ENCODE assay signal across 10 mouse cellular contexts in the genomic region with DNA sequence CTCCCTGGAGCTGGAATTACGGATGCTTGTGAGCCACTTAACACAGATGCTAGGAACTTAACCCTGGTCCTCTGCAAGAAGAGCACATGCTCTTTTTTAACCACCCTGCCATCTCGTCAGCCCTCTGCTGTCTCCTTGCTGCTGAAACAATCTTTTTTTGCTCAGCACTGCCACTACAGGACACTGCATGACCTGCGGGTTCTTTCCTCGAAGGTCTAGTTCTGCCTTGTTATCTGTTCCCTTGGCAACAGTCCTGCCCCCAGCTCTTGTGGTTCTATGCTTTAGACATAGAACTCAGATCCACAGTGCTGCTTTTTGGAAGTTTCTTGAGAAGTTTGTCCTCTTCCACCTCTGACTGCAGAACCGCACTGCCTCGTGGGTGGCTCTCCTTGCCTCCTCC.
A peak's percentile ranks its signal among the peaks of the same experiment; 100 is the strongest.
DNase-seq lines count a peak whose midpoint lies in the region; ATAC-seq lines count a peak whose summit lies in the region.
"Had no signal": no experiment of that assay in that cellular context is flagged by ENCODE, and none has a peak within 500 bp of the region (broad histone marks: within the 10 kb centered on the region; RNA-seq: fewer than 3 reads in every experiment).

No protein-coding gene starts in this region.

- H3K27me3 ChIP-seq in heart, embryonic 12.5 days (replicated peaks): no peaks in the 10 kb centered on the region

- ATAC-seq in heart, embryonic 12.5 days (ENCODE audit: insufficient number of reproducible peaks, low FRiP score): no peak

- 37% methylated on average over 6 of the region's 6 CpGs for WGBS in heart, embryonic 12.5 days

- peaks cover 5% of the 10 kb centered on the region for H3K9me3 ChIP-seq in heart, embryonic 12.5 days (replicated peaks)

- no peak overlapping the region for H3K4me2 ChIP-seq in heart, embryonic 12.5 days

- H3K4me1 ChIP-seq in heart, embryonic 12.5 days (replicated peaks): peaks cover 24% of the 10 kb centered on the region

- no peak overlapping the region for H3K4me3 ChIP-seq in heart, embryonic 12.5 days
- H3K4me3 ChIP-seq: megakaryocyte, embryonic 14.5 days had no signal

- no peak overlapping the region for H3K27ac ChIP-seq in heart, embryonic 12.5 days (ENCODE audit: poor library complexity, severe bottlenecking)

- H3K9ac ChIP-seq in heart, embryonic 12.5 days: no peak overlapping the region

- H3K36me3 ChIP-seq in heart, embryonic 12.5 days: no peaks in the 10 kb centered on the region

- DNase-seq in heart, postnatal 4 days: peak; percentile 50
- DNase-seq in 3T3-L1 (ENCODE audit: low read depth, low spot score) (peak; percentile 74), MEL-GATA-1-ER (ENCODE audit: extremely low read depth, low read depth) (peak; percentile 55)
- peak; percentile 22 for DNase-seq in induced T-regulatory cell, adult 2 months (ENCODE audit: low read depth)
- no peak for DNase-seq in gastrocnemius, adult 8-10 months (ENCODE audit: low spot score in 2 of 2)
- DNase-seq in kidney, adult 9 months: no peak
- no peak for DNase-seq in layer of hippocampus, postnatal 25 days (ENCODE audit: extremely low spot score in 1 of 2, low spot score in 1 of 2)
- DNase-seq: heart, postnatal 36 days had no signal

Comparison
In these comparisons a context has a peak if more than half of its experiments do, and no peak if none do; other contexts are left out.
1. DNase-seq: peak in heart, postnatal 4 days (single experiment), 3T3-L1 (single experiment), MEL-GATA-1-ER (single experiment) and induced T-regulatory cell, adult 2 months (single experiment); none in gastrocnemius, adult 8-10 months (0 of 2), kidney, adult 9 months (single experiment) and layer of hippocampus, postnatal 25 days (0 of 2).